Mouse (Mus musculus) intestine, embryonic 14.5 days (tissue): ENCODE data around the gene Rac2. TPM values are rescaled to one million over a fixed set of nuclear protein-coding genes. Genes with fewer than 3 reads are reported as not detected.

ENCODE experiments used
- ATAC-seq: fragments of 200-750 bp; cut with Nextera tagmentation; replicated peaks from 2 replicates; pipeline ENCODE4 v1.8.0; 2017; ENCODE audit warnings: low read depth, moderate number of reproducible peaks, moderate TSS enrichment, moderate library complexity; ENCODE audit not compliant: low FRiP score, low TSS enrichment
- DNase-seq: peaks from one replicate; pipeline ENCODE4 v3.0.0-alpha.2; 2018; ENCODE audit warnings: low spot score
- H3K27ac ChIP-seq: fragments of 300-500 bp; sonication (generic); 2 replicates; pipeline ENCODE4 v1.5.1; 2014; ENCODE audit warnings: low read depth, mild to moderate bottlenecking, control low read depth
- H3K27me3 ChIP-seq: fragments of 300-500 bp; sonication (generic); replicated peaks from 2 replicates; pipeline ENCODE4 v1.6.1; 2014; ENCODE audit warnings: low read length, control low read depth; ENCODE audit not compliant: control insufficient read depth, insufficient read depth
- H3K36me3 ChIP-seq: fragments of 300-500 bp; sonication (generic); 2 replicates; pipeline ENCODE4 v1.6.1; 2014; ENCODE audit warnings: low read length, control low read depth; ENCODE audit not compliant: control insufficient read depth, insufficient read depth
- H3K4me1 ChIP-seq: fragments of 300-500 bp; sonication (generic); replicated peaks from 2 replicates; pipeline ENCODE4 v1.6.1; 2014; ENCODE audit warnings: low read length, control low read depth, mixed read lengths; ENCODE audit not compliant: control insufficient read depth, insufficient read depth
- H3K4me2 ChIP-seq: fragments of 300-500 bp; sonication (generic); 2 replicates; pipeline ENCODE4 v1.6.1; 2014; ENCODE audit warnings: low read length
- H3K4me3 ChIP-seq: fragments of 300-500 bp; sonication (generic); 2 replicates; pipeline ENCODE4 v1.5.1; 2014; ENCODE audit warnings: low read depth, low read length, control low read depth, mixed read lengths
- H3K9ac ChIP-seq: fragments of 300-500 bp; sonication (generic); 2 replicates; pipeline ENCODE4 v1.6.1; 2014; ENCODE audit warnings: mild to moderate bottlenecking, low read length
- H3K9me3 ChIP-seq: fragments of 300-500 bp; sonication (generic); 2 replicates; pipeline ENCODE4 v1.6.1; 2016; ENCODE audit warnings: low read length, control low read depth; ENCODE audit not compliant: control insufficient read depth
- WGBS: fragments of 180-500 bp; shearing (Covaris S2); extraction: QIAGEN DNeasy Blood & Tissue Kit; methylation state at CpG from one replicate; pipeline ENCODE4 v1.1.7; 2014; 5-methylcytosine and 5-hydroxymethylcytosine counted together
- polyA plus RNA-seq: library from polyadenylated mRNA; unstranded; fragments of >200 nt; fragmentation: Nextera tagmentation; extraction: Ambion mirVana; gene quantifications from 2 replicates; pipeline ENCODE4 v1.2.1, GENCODE M21; 2014

Gene Rac2
- polyA plus RNA-seq, 1 experiment from 2014 or later, result 16.7 TPM

GRCm38 (mm10) chr15:78535723-78536421 lies 36.7 kb downstream of the Rac2 start:
- ATAC-seq, result no peak
- Histone ChIP-seq H3K4me1 (peaks cover 9% of the 10 kb centered on the region), H3K36me3 (no peaks in the 10 kb centered on the region), H3K27ac (no peak overlapping the region), H3K4me3 (no peak overlapping the region), H3K27me3 (0 out of 2 replicates have a peak, but pooled peaks cover 4% of the 10 kb centered on the region), H3K4me2 (no peak overlapping the region), H3K9me3 (no peaks in the 10 kb centered on the region), H3K9ac (no peak overlapping the region)
- DNase-seq, result no peak
- WGBS, result 56% methylated on average over 10 of the region's 10 CpGs

- no peak overlapping the region for H3K9ac ChIP-seq
- ATAC-seq (no peak), DNase-seq (no peak)
- no peaks in the 10 kb centered on the region for H3K36me3 ChIP-seq
- H3K9me3 ChIP-seq, result no peaks in the 10 kb centered on the region
- H3K4me2 ChIP-seq, result no peak overlapping the region
- H3K27ac ChIP-seq, result peak overlapping the region; percentile 69
- no peak overlapping the region for H3K4me3 ChIP-seq
- H3K4me1 ChIP-seq, result peaks cover 26% of the 10 kb centered on the region
- no peaks in the 10 kb centered on the region for H3K27me3 ChIP-seq
- 69% methylated on average over 10 of the region's 10 CpGs for WGBS
These were observed 39.2 kb downstream of the Rac2 start for GRCm38 (mm10) chr15:78533346-78533835.

GRCm38 (mm10) chr15:78532566-78533345 lies 39.8 kb downstream of the Rac2 start:
- 58% methylated on average over 10 of the region's 10 CpGs for WGBS
- H3K27ac ChIP-seq, result peak overlapping the region; percentile 69

GRCm38 (mm10) chr15:78531901-78532469 lies 40.6 kb downstream of the Rac2 start:
- Histone ChIP-seq H3K4me1 (peaks cover 26% of the 10 kb centered on the region), H3K4me3 (peak overlapping the region; percentile 21), H3K27me3 (no peaks in the 10 kb centered on the region), H3K9ac (peak overlapping the region; percentile 45), H3K4me2 (peak overlapping the region; percentile 47), H3K36me3 (no peaks in the 10 kb centered on the region), H3K27ac (peak overlapping the region; percentile 69), H3K9me3 (no peaks in the 10 kb centered on the region)
- DNase-seq (peak; percentile 97), ATAC-seq (peak; percentile 77)
- WGBS, result under 1% methylated on average over 25 of the region's 25 CpGs

More at GRCm38 (mm10) chr15:78532566-78533345, 39.8 kb downstream of the Rac2 start:
- H3K4me2 ChIP-seq, result peak overlapping the region; percentile 28; the same call in 1 of the 2 replicates
- H3K4me3 ChIP-seq, result no peak overlapping the region
- DNase-seq (no peak), ATAC-seq (peak; percentile 16; the same call in 1 of the 2 replicates)
- no peaks in the 10 kb centered on the region for H3K36me3 ChIP-seq
- H3K9ac ChIP-seq, result no peak overlapping the region
- no peaks in the 10 kb centered on the region for H3K9me3 ChIP-seq
- H3K4me1 ChIP-seq, result peaks cover 26% of the 10 kb centered on the region
- H3K27me3 ChIP-seq, result no peaks in the 10 kb centered on the region

GRCm38 (mm10) chr15:78531451-78531720 lies 41.2 kb downstream of the Rac2 start:
- Histone ChIP-seq H3K4me3 (no peak overlapping the region), H3K4me2 (peak overlapping the region; percentile 47), H3K27me3 (no peaks in the 10 kb centered on the region), H3K36me3 (no peaks in the 10 kb centered on the region), H3K4me1 (peaks cover 26% of the 10 kb centered on the region), H3K9ac (peak overlapping the region; percentile 45), H3K9me3 (no peaks in the 10 kb centered on the region), H3K27ac (peak overlapping the region; percentile 69)
- ATAC-seq (no peak), DNase-seq (no peak)
- WGBS, result 62% methylated on average over 4 of the region's 4 CpGs

- no peaks in the 10 kb centered on the region for H3K36me3 ChIP-seq
- H3K27ac ChIP-seq, result peak within 1 kb of the TSS; percentile 78
- peaks cover 26% of the 10 kb centered on the region for H3K4me1 ChIP-seq
- no peaks in the 10 kb centered on the region for H3K9me3 ChIP-seq
- DNase-seq, result no peak
- no peak for ATAC-seq
- H3K4me2 ChIP-seq, result peak within 1 kb of the TSS; percentile 47
- H3K9ac ChIP-seq, result peak within 1 kb of the TSS; percentile 45
- peak within 1 kb of the TSS; percentile 21 for H3K4me3 ChIP-seq
- WGBS, result 70% methylated on average over 17 of the region's 17 CpGs
- H3K27me3 ChIP-seq, result no peaks in the 10 kb centered on the region
These were observed 41.7 kb downstream of the Rac2 start, which contains the start of gene C1qtnf6 for GRCm38 (mm10) chr15:78530671-78531450. Gene C1qtnf6 (minus strand): TSS chr15:78531416.

GRCm38 (mm10) chr15:78530141-78530540 lies 42.4 kb downstream of the Rac2 start:
- Histone ChIP-seq H3K4me1 (peaks cover 26% of the 10 kb centered on the region), H3K4me3 (no peak overlapping the region)

More at GRCm38 (mm10) chr15:78530141-78530540, 42.4 kb downstream of the Rac2 start:
- 71% methylated on average over 3 of the region's 3 CpGs for WGBS
- Histone ChIP-seq H3K9ac (0 out of 2 replicates have a peak overlapping the region, but pooled peaks have one; percentile 55), H3K36me3 (no peaks in the 10 kb centered on the region), H3K9me3 (no peaks in the 10 kb centered on the region), H3K27ac (peak overlapping the region; percentile 78; the same call in 1 of the 2 replicates), H3K4me2 (peak overlapping the region; percentile 82), H3K27me3 (no peaks in the 10 kb centered on the region)
- ATAC-seq (no peak), DNase-seq (no peak)
